Mouse (Mus musculus) cerebellum, postnatal 10 days (tissue): ENCODE data around the gene Mfsd14b.

ENCODE experiments used
- DNase-seq, 2 experiments: peaks; one replicate each; pipeline ENCODE4 v3.0.0; 2021; ENCODE audit warnings: mixed read lengths in 2 of 2

Mfsd14b gene

DNA sequence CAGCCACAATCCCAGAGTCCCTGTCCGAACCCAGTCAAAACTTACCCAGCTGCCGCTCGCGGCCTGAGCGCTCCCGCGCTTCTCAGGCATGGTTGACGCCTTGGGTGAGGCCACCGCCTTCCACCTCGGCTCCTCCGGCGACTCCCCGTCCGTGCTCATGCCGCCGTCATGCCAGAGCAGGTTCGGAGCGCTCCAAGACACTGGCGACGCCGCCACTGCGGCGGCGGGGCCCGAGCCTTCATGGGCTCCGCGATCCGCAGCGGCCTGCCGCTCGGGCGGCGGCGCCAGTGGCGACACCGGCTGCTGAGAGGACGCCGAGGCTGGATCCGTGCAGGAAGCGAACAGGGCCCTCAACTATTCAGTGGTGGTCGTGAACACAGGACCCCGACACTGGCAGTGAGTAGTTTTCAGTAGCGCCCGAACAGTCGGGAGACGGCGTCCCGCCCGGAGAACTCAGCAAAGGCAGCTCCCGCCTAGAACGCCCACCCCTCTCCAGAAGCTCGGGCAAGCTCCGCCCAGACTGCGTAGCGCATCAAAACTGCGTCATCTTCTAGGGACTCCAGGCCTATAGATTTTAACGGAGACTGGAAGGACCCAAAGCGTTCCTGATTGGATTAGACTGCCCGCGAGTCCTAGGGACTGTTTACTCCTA is at the start of gene Mfsd14b:
Mfsd14b (minus strand) TSS at position 517 of the 652 bp plus-strand sequence.
- peak; percentile 92 to 95 for DNase-seq

DNA sequence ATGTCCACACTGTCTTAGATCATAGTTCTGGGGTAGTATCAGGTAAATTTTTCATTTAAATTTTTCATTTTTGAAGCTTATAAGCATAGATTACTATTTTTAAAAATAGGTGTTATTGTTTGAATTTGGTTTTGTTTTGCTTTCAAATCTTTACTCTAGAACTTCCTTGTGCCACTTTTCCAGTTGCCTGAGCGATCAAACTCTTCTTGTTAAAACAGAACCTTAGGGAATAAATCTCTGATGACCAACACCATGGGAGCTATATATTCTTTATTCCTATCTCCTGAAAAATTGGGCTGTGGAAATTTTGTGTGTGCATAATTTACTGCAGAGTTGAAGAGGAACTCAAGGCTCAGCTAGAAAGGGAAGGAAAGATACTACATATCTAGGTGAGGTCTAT is 37.2 kb upstream of the Mfsd14b start, which contains the start of gene Olfr466:
Olfr466 (plus strand) TSS at position 301 of the 400 bp plus-strand sequence.
- DNase-seq: no peak

DNA sequence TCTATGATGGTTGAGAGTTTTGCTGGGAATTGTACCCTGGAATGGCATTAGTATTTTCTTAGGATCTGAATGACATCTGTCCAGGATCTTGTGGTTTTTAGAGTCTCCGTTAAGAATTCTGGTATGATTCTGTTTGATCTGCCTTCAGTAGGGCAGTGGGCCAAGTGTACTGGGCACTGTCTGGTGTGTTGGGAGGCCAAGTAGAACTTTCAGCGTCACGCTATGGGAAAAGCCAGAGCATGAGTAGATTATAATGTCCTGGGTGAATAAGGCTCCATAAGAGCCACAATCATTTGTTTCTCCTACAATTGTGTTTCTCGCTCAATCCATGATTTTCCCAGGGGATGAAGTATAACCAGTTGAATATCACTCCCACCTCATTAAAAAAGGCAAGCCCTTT is 25.0 kb upstream of the Mfsd14b start, which contains the start of gene Olfr465-ps1:
Olfr465-ps1 (plus strand) TSS at position 301 of the 400 bp plus-strand sequence.
- DNase-seq: no peak

DNA sequence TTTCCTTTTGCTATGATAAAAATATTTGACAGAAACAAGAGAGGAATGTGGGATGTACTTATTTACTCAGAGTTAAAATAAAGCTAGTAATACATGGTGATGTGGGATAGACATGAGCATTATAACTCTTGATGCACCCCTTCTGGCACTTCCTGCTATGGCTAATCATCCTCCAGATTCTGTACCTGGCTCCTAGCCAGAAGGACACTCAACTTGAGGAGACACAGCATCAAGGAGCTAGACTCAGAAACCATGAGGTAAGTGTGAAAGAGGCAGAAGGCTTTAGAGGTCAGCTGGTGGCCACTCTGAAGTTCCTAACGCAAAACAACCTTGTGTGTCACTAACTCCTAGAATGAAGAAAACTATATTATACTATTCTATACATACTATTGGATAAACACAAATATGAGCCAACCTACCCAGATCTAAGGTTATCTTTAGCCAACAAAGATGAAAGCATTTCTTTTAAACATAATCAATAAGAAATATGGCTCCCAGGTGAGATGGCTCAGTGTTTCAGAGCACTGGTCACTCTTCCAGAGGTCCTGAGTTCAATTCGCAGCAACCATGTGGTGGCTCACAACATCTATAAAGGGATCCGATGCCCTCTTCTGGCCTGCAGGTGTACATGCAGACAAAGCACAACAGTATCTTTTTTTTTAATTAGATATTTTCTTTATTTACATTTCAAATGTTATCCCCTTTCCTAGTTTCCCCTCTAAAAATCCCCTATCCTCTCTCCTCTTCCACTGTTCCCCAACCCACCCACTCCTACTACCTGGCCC is 14.5 kb upstream of the Mfsd14b start:
- no peak for DNase-seq

DNA sequence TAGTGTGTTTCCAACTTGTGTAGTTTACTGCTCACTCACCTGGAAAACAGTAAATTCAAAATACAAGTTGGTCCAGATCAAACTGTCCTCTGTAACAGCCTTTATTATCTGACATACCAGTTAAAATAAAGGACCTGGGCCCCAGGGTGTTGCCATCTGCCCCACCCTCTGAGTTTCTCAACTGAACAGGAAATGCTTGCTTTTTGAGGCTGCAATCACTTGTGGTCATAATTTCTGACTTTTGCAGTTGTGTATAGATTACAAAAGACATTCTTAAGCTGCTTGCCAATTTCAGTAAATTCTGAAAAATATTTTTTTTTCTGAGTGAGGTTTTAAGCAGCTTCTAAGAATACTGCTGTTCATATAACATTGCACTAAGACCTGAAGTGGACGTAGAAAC is 9.3 kb upstream of the Mfsd14b start:
- no peak for DNase-seq

DNA sequence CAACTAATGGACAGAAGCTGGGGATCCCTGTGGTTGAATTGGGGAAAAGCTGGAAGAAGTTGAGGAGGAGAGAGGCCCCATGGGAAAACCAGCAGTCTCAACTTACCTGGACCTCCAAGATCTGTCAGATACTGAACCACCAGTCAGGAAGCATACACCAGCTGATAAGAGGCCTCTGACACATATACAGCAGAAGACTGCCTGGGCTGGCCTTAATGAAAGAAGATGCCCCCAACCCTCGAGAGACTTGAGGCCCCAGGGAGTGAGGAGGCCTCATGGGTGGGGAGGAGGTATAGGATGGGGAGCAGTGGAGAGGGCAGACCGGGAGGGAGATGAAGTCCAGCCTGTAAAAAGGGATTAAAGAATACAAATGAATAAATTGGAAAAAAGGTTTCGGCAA is 8.2 kb upstream of the Mfsd14b start:
- DNase-seq: no peak

DNA sequence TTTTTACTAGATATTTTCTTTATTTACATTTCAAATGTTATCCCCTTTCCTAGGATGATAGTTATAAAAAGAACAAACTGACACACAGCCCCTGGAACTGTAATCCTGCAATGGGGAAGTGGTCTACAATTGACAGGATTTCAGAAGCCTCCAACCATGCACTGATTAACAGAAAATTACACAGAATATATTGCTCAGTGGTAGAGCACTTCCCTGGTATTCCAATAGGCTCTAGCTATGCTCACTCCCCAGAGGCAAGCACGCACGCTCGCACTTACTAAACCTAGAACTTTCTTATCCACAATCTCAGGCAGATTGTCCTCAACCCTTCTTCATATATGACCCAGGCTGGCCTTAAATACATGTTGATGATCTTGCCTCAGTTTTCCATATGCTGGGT is 464 bp upstream of the Mfsd14b start:
- DNase-seq: no peak

DNA sequence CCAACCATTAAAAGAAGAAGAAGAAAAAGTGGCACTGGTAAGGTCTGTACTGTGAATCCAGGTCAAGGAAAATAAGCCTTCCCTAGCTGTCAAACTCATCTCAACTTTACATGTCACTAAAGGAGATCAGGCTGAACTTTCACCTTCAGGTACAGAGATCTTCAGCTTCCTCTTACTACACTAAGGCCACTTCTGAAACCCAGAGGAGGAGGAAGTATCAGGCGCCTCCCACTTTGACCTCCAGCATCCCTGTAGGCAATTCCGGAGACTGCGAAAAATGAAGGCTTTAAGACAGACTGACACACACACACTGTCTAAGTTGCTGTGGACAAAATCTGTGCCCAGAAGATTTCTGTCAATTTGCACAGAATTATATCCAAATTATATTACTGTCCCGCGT is 814 bp downstream of the Mfsd14b start:
- peak in 1 of 2 experiments; percentile 11 for DNase-seq

DNA sequence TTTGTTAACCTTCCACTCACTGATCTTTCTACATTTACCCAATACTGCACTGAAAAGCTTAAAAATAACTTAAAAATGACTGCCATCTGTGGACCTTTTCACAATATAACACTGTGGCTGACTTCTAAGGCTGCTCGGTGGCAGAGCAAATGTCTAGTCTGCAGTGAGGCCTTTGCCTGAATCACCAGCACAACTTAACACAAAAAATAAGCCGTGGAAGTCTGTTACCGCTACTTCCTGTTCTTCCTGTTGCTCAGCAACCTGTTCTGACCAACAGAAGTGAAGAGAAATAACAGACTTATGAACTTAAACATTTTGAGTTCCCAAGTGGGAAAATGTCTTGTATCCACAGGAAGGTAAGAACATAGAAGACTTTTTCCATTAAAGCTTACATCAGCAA is 11.5 kb downstream of the Mfsd14b start:
- DNase-seq: no peak

DNA sequence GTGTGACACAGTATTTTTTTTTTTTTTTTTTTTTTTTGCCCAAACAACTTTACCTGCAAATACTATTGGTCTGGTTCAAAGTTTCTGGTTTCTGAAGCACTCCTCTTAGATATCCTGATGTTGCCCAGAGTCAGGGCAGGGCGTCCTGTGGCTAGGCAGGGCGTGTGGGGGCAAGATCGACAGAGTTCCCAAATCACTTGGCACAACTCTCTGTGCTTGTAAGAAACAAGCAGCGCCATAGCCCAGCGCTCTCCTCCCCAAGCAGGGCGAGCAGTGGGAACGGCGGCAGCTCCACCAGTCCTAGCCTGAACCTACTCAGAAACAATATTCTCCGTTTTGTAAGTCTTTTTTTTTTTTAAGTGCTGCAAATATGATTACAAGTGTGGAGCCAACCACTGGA is 12.1 kb downstream of the Mfsd14b start:
- DNase-seq: no peak

DNA sequence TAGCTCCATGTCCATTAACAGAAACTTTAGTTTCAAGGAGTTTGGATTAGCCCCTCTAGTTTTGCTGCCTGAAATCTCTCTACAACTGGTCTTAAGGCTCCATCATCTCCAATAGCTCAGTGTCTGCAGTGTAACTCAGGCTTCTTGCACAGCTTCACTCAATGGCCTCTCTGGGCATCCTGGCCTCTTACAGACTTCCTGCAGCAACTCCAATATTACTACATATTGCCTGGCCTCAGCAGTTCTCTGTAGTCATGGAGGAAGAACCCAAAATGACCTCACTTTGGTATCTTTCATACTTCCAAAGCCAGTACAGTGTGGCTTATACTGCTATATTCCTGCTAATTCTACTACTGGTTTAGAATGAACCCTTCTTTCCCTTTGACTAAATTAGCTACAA is 15.8 kb downstream of the Mfsd14b start:
- DNase-seq: no peak

DNA sequence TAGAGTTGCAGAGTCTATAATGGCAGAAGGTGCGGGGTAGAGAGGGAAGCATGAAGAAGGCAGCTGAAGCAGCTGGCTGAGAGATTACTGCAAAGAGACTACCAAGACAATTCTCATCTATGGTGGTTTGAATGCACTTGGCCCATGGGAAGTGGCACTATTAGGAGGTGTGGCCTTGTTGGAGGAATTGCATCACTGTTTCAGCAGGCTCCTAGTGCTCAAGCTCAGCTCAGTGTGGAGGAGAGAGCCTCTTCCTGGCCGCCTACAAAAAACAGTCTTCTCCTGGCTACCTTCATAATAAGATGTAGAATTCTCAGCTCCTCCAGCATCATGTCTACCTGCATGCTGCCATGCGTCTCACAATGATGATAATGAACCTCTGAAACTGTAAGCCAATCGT is 16.9 kb downstream of the Mfsd14b start:
- DNase-seq: no peak

DNA sequence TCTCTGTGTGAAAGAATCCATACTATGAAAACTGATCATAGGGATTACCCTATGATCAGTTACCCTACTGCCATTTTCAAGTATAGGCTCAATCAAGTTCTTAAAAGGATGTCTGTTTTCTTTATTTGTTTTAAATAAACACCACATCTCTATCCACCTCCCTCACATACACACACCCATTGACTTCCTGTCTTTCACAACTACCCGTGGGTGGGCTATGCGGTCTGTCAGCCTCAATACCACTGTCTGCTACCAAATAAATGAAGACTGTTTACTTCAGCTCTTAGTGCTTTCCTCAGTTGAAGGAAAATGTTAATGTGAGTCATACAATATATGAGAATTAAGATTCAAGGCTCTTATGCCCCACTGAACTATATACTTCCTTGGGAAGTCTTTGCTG is 42.8 kb downstream of the Mfsd14b start:
- no peak for DNase-seq

DNA sequence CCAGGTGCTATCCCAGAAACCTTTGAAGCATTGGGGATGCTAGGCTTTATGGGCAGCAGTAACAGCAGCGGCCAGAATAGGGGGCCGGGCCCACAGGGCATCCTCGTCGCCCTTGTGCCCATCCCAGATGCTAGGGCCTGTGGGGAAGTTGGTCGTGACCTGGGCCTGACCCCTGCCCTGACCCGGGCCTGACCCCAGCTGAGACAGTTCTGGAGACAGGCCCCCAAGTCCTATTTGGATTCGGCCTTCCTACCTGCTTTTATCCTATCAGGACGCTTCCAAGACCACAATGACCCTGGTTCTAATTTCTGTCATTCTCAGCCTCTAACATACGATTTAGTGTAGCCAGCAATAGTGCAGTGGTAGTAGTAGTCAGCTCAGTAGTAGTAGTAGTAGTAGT is 60.1 kb downstream of the Mfsd14b start, which contains the start of gene Prss47:
Prss47 (minus strand) TSS at position 101 of the 400 bp plus-strand sequence.
- no peak for DNase-seq

DNA sequence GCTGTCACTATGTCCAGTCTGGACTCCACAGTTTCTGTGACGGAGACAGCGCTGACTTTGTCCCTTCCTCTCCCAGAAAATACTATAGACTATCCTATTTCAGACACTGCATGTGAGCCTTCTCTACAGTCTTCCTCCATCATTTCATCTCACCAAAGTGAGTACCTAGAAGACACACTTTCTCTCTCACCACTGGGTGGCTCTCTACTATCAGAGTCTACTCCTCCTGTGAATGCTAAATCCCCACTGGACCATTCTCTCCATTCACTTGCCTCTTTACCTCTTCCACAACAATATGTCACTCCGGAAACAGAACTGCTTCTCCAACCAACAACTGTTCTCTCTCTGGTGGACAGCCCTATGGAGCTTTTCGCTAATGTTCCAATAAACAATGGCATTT is 77.7 kb downstream of the Mfsd14b start:
- DNase-seq: no peak

DNA sequence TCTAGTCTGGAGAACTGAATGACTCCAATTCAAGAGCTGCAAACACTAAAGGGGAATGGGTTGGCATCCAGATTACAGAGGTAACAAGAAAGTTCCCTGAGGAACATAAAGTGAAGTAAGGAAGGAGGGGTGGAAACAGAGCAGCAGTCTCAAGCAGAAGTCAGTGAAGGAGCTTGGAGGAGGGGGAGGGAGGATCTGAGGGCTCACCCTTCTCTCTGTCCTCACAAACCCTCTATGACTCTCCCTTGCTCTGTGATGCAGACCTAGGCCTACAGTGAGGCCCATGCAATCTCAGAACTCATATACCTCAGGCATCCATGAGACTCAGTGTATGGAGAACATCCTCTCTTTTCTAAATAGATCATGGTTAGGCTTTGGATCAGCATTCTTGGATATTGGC is 80.0 kb downstream of the Mfsd14b start, which contains the start of gene Spata31d1c:
Spata31d1c (plus strand) TSS at position 301 of the 400 bp plus-strand sequence.
- no peak for DNase-seq
